Mouse (Mus musculus) midbrain, embryonic 16.5 days (tissue): Measurements from ENCODE around the gene Uty. TPM values are rescaled to one million over a fixed set of nuclear protein-coding genes. Genes with fewer than 3 reads are reported as not detected.

Experiments
- ATAC-seq: fragments of 200-750 bp; cut with Nextera tagmentation; 2 replicates; pipeline ENCODE4 v1.8.0; 2017; ENCODE audit warnings: moderate TSS enrichment
- H3K27ac ChIP-seq: fragments of 300-500 bp; sonication (generic); 2 replicates; pipeline ENCODE4 v1.5.1; 2014; ENCODE audit warnings: mild to moderate bottlenecking, low read length, mixed read lengths
- H3K27me3 ChIP-seq: fragments of 300-500 bp; sonication (generic); 2 replicates; pipeline ENCODE4 v1.6.1; 2014; ENCODE audit warnings: low read depth, low read length, mixed read lengths; ENCODE audit not compliant: control insufficient read depth, insufficient read depth
- H3K36me3 ChIP-seq: fragments of 300-500 bp; sonication (generic); 2 replicates; pipeline ENCODE4 v1.6.1; 2014; ENCODE audit warnings: mild to moderate bottlenecking, low read length, moderate library complexity, mixed read lengths; ENCODE audit not compliant: control insufficient read depth, insufficient read depth
- H3K4me1 ChIP-seq: fragments of 300-500 bp; sonication (generic); 2 replicates; pipeline ENCODE4 v1.6.1; 2014; ENCODE audit warnings: mild to moderate bottlenecking, low read length, mixed read lengths; ENCODE audit not compliant: control insufficient read depth, insufficient read depth
- H3K4me2 ChIP-seq: fragments of 300-500 bp; sonication (generic); 2 replicates; pipeline ENCODE4 v1.6.1; 2014; ENCODE audit warnings: mild to moderate bottlenecking, low read length, mixed read lengths
- H3K4me3 ChIP-seq: fragments of 300-500 bp; sonication (generic); 2 replicates; pipeline ENCODE4 v1.5.1; 2014; ENCODE audit warnings: low read depth, mild to moderate bottlenecking, low read length, moderate library complexity, mixed read lengths
- H3K9ac ChIP-seq: fragments of 300-500 bp; sonication (generic); 2 replicates; pipeline ENCODE4 v1.6.1; 2014; ENCODE audit warnings: low read depth, low read length, mixed read lengths
- H3K9me3 ChIP-seq: fragments of 300-500 bp; sonication (generic); replicated peaks from 2 replicates; pipeline ENCODE4 v1.6.1; 2014; ENCODE audit warnings: mild to moderate bottlenecking, low read length, mixed read lengths; ENCODE audit not compliant: control insufficient read depth, poor library complexity, severe bottlenecking
- WGBS: fragments of 180-500 bp; shearing (Covaris S2); extraction: QIAGEN DNeasy Blood & Tissue Kit; methylation state at CpG from one replicate; pipeline ENCODE4 v1.1.7; 2014; 5-methylcytosine and 5-hydroxymethylcytosine counted together
- polyA plus RNA-seq: library from polyadenylated mRNA; unstranded; fragments of >200 nt; fragmentation: Nextera tagmentation; extraction: Ambion mirVana; gene quantifications from 2 replicates; pipeline ENCODE4 v1.2.1, GENCODE M21; 2015

Uty gene
- 5.9 and 11.9 TPM in 2 replicates for polyA plus RNA-seq

- Histone ChIP-seq H3K4me3 (peak within 1 kb of the TSS; percentile 42), H3K9me3 (no peaks in the 10 kb centered on the region), H3K36me3 (no peaks in the 10 kb centered on the region), H3K9ac (peak within 1 kb of the TSS; percentile 46; the same call in 1 of the 2 replicates), H3K4me1 (no peaks in the 10 kb centered on the region), H3K4me2 (peak within 1 kb of the TSS; percentile 49), H3K27ac (peak within 1 kb of the TSS; percentile 67), H3K27me3 (no peaks in the 10 kb centered on the region)
- WGBS = under 1% methylated on average over 19 of the region's 21 CpGs
- peak; percentile 97 for ATAC-seq
Observed at GRCm38 (mm10) chrY:1245426-1245863, at the start of gene Uty. Uty (minus strand) TSS chrY:1245759.

- Histone ChIP-seq H3K36me3 (no peaks in the 10 kb centered on the region), H3K9me3 (no peaks in the 10 kb centered on the region), H3K9ac (no peak overlapping the region), H3K4me1 (no peaks in the 10 kb centered on the region), H3K27ac (no peak overlapping the region), H3K4me2 (no peak overlapping the region), H3K27me3 (no peaks in the 10 kb centered on the region), H3K4me3 (no peak overlapping the region)
- ATAC-seq = no peak
Observed at GRCm38 (mm10) chrY:1293708-1294107, 48.1 kb upstream of the Uty start.

GRCm38 (mm10) chrY:1286171-1286795 is 40.7 kb upstream of the Uty start, which contains the start of gene Ddx3y:
Ddx3y (minus strand) TSS chrY:1286629.
- 2% methylated on average over 30 of the region's 31 CpGs for WGBS
- peak; percentile 99 for ATAC-seq

GRCm38 (mm10) chrY:1285735-1286134 is 40.2 kb upstream of the Uty start:
- Histone ChIP-seq H3K9ac (peak overlapping the region; percentile 38), H3K4me3 (peak overlapping the region; percentile 43), H3K27ac (peak overlapping the region; percentile 55; the same call in 1 of the 2 replicates), H3K4me2 (peak overlapping the region; percentile 36), H3K9me3 (no peaks in the 10 kb centered on the region), H3K4me1 (no peaks in the 10 kb centered on the region), H3K36me3 (no peaks in the 10 kb centered on the region), H3K27me3 (no peaks in the 10 kb centered on the region)
- ATAC-seq = peak; percentile 48; the same call in 1 of the 2 replicates
- 5% methylated on average over 11 of the region's 12 CpGs for WGBS

More at GRCm38 (mm10) chrY:1286171-1286795, 40.7 kb upstream of the Uty start, which contains the start of gene Ddx3y:
- Histone ChIP-seq H3K36me3 (no peaks in the 10 kb centered on the region), H3K27ac (peak within 1 kb of the TSS; percentile 55; the same call in 1 of the 2 replicates), H3K9ac (peak within 1 kb of the TSS; percentile 38), H3K9me3 (no peaks in the 10 kb centered on the region), H3K27me3 (no peaks in the 10 kb centered on the region), H3K4me3 (peak within 1 kb of the TSS; percentile 43), H3K4me2 (peak within 1 kb of the TSS; percentile 36), H3K4me1 (no peaks in the 10 kb centered on the region)

- Histone ChIP-seq H3K27me3 (no peaks in the 10 kb centered on the region), H3K9me3 (no peaks in the 10 kb centered on the region), H3K27ac (no peak overlapping the region), H3K4me2 (peak overlapping the region; percentile 26; the same call in 1 of the 2 replicates), H3K36me3 (no peaks in the 10 kb centered on the region), H3K4me1 (no peaks in the 10 kb centered on the region), H3K4me3 (no peak overlapping the region), H3K9ac (no peak overlapping the region)
- 31% methylated on average over 6 of the region's 6 CpGs for WGBS
- peak; percentile 54 for ATAC-seq
Observed at GRCm38 (mm10) chrY:1246117-1246516, 558 bp upstream of the Uty start.

GRCm38 (mm10) chrY:1244940-1245339 is 619 bp downstream of the Uty start:
- Histone ChIP-seq H3K9me3 (no peaks in the 10 kb centered on the region), H3K36me3 (no peaks in the 10 kb centered on the region), H3K4me3 (peak overlapping the region; percentile 42), H3K9ac (peak overlapping the region; percentile 46; the same call in 1 of the 2 replicates), H3K27me3 (no peaks in the 10 kb centered on the region), H3K27ac (peak overlapping the region; percentile 67), H3K4me1 (no peaks in the 10 kb centered on the region), H3K4me2 (peak overlapping the region; percentile 49)
- WGBS = 0% methylated on average over 8 of the region's 9 CpGs
- peak; percentile 42; the same call in 1 of the 2 replicates for ATAC-seq

- Histone ChIP-seq H3K9ac (no peak overlapping the region), H3K36me3 (no peaks in the 10 kb centered on the region)
- no peak for ATAC-seq
Observed at GRCm38 (mm10) chrY:1244421-1244820, 1.1 kb downstream of the Uty start.

GRCm38 (mm10) chrY:1220001-1220400 is 25.6 kb downstream of the Uty start:
- ATAC-seq = no peak
- H3K4me3 ChIP-seq = no peak overlapping the region
- no peak overlapping the region for H3K9ac ChIP-seq
- no peaks in the 10 kb centered on the region for H3K27me3 ChIP-seq
- H3K4me1 ChIP-seq = no peaks in the 10 kb centered on the region
- no peaks in the 10 kb centered on the region for H3K36me3 ChIP-seq
- 92% methylated on average over 6 of the region's 7 CpGs for WGBS
- H3K9me3 ChIP-seq = no peaks in the 10 kb centered on the region
- H3K4me2 ChIP-seq = no peak overlapping the region
- H3K27ac ChIP-seq = no peak overlapping the region

More at GRCm38 (mm10) chrY:1244421-1244820, 1.1 kb downstream of the Uty start:
- no peaks in the 10 kb centered on the region for H3K9me3 ChIP-seq
- H3K4me3 ChIP-seq = peak overlapping the region; percentile 42
- H3K27me3 ChIP-seq = no peaks in the 10 kb centered on the region
- WGBS = 69% methylated on average over 5 of the region's 5 CpGs
- no peak overlapping the region for H3K27ac ChIP-seq
- peak overlapping the region; percentile 49 for H3K4me2 ChIP-seq
- H3K4me1 ChIP-seq = no peaks in the 10 kb centered on the region

GRCm38 (mm10) chrY:1178476-1178875 is 67.1 kb downstream of the Uty start:
- no peaks in the 10 kb centered on the region for H3K27me3 ChIP-seq
- WGBS = no CpG with 5 or more reads among the region's 1 CpGs
- H3K4me2 ChIP-seq = no peak overlapping the region
- ATAC-seq = no peak
- H3K9me3 ChIP-seq = no peaks in the 10 kb centered on the region
- H3K4me3 ChIP-seq = no peak overlapping the region
- no peak overlapping the region for H3K9ac ChIP-seq
- no peaks in the 10 kb centered on the region for H3K4me1 ChIP-seq
- no peak overlapping the region for H3K27ac ChIP-seq
- H3K36me3 ChIP-seq = no peaks in the 10 kb centered on the region
